Mouse (Mus musculus): ENCODE results near the gene P4ha1.

- TF ChIP-seq POLR2A (IDR thresholded peaks at IDR 0.05; ENCODE audit: borderline replicate concordance, insufficient read depth, low read length) (no peak), CTCF (IDR thresholded peaks at IDR 0.05; ENCODE audit: borderline replicate concordance, insufficient read depth, low read depth, low read length) (no peak)
Observed at GRCm38 (mm10) chr10:59365804-59366589, 42.9 kb downstream of the P4ha1 start.
